Mouse (Mus musculus): ENCODE measurements around the gene Hps4.
"Not testable (repeated sequence)": the region's sequence is repeated elsewhere in the genome, so short reads cannot be mapped to it uniquely, and the experiment has no call there.

Gene Hps4

DNA sequence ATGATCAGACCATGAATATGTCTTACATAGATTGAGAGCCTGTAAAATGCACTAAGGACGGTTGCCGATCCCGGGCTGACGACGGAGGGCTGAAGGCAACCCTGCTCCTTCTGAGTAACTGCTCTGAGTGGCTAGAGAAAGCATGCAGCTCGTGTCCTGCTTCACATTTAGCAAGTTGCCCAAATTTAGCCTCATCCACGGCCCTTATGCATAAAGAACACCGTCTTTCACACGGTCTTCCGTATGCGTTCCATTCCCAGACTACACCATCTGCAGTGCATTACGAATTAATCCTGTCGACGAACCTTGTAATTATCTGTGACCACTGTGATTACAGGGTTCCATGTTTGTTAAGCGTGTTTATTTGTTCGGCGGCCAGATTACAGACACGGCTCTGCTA, 53.2 kb downstream of the Hps4 start:
- DNase-seq (ENCODE audit: low spot score in 2 of 2): no peak

DNA sequence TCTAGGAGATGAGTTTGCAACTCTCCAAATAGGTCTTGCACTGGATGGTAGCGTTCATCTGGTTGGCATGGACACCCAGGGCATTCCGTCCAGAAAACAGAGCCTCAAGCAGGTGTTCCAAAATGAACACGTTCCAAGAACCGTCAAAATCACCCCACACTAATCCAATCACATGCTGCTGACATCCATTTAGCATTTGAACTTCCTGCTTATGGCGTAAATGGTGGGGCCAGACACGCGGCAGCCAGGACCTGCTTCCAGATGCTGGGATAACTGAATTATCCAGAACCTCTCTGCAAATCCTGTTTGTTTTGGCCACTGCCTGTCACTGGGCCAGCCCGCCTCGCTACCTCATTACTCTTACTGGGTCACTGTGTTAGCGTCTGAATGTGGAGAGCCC, 56.4 kb downstream of the Hps4 start:
- no peak for DNase-seq (ENCODE audit: low spot score in 2 of 2)

DNA sequence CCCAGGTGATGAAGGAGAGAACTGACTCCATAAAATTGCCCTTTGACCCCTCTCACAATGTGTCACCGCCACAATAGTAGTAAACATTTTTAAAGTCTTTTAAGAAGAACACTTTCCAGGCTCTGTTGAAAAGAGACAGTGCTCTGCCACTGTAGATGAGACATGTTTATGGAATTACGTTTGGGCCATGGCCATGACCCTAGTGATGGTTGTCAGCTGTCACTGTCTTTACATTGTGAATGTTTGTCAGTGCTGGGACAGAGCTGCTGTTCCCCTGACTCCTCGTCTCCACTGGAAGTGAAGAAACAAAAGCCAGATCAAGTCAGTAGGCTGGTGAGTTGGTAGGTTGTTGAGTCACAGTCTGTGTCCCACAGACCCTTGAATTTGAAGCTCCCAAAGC, 59.6 kb downstream of the Hps4 start:
- DNase-seq (ENCODE audit: low spot score in 2 of 2): no peak

- no peak for DNase-seq (ENCODE audit: low spot score in 2 of 2)
Measured at GRCm38 (mm10) chr5:112406017-112406416, 63.1 kb downstream of the Hps4 start.

GRCm38 (mm10) chr5:112409274-112409673, 66.4 kb downstream of the Hps4 start:
- peak in 1 of 2 experiments; percentile 17 for DNase-seq (ENCODE audit: low spot score in 2 of 2)

DNA sequence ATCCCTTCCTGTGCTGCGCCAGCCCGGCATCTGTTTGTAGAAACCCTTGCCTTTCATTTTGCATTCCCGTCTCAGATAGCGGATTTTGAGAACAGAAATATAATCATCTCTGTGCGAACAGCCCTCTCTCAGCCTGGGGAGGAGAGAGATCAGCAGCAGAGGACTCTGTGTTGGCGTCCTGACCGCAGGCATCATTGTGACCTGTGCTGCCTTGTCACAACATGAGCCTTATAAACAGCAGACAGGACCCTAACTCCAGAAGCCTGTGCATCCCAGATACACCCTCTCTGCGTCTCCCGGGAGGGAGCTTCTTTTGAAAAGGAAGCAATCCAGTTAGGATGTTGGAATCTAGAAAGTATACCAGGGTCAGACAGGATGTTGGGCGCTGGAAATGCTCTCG, 68.2 kb downstream of the Hps4 start:
- peak in 1 of 2 experiments; percentile 13 for DNase-seq (ENCODE audit: low spot score in 2 of 2)

GRCm38 (mm10) chr5:112411514-112412335, 68.8 kb downstream of the Hps4 start:
- peak in 1 of 2 experiments; percentile 19 for DNase-seq (ENCODE audit: low spot score in 2 of 2)

DNA sequence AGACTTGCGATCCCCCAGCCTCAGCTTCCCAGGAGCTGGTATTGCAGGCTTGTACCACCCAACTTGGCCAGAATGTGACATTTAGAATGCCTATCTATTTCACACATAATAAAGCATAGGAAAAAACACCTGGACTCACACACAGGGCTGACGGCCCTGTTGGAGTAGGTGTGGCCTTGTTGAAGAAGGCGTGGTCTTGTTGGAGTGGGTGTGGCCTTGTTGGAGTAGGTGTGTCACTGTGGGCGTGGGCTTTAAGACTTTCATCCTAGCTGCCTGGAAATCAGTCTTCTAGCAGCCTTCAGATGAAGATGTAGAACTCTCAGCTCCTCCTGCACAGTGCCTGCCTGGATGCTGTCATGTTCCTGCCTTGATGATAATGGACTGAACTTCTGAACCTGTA, 69.9 kb downstream of the Hps4 start:
- not testable (repeated sequence) for DNase-seq (ENCODE audit: low spot score in 2 of 2)

DNA sequence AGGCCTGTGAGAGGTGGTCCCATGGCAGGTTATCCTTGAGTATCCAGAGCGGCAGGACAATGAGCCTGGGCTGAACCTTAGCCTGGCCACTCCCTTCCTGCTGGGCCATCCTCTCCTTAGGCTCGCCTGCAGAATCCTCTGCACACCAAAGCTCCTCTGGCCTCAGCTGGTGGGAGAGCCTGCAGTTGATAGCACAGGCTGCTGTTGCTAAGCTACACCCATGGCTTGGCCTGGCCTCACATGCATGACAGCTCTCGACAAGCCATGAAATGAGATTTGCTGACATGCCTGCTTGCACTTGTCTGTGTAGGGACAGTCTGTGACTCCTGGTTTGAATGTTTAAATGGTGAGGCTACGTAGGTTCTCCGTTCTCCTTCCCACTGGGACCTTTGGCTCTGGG, 73.8 kb downstream of the Hps4 start:
- no peak for DNase-seq (ENCODE audit: low spot score in 2 of 2)

- no peak for DNase-seq (ENCODE audit: low spot score in 2 of 2)
Measured at GRCm38 (mm10) chr5:112418023-112418422, 75.1 kb downstream of the Hps4 start.

DNA sequence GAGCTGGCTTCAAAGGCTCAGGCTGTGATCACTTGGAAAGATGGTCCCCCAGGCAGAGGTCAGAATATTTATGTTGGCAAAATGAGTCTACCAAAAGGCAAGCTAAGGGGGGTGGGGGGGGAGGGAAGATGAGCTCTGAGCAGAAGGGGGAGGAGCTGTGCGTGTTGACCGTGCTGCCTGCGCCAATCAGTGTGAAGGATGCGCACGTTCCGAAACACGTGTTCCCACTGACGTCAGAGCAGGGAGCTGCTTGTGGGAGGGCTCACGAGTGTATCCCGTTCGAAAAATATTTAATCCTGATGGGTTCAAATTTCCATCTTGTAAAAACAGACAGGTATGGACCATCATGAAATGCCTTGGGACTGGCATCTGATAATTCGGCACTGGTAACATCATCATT, 76.7 kb downstream of the Hps4 start:
- DNase-seq (ENCODE audit: low spot score in 2 of 2): no peak

- DNase-seq (ENCODE audit: low spot score in 2 of 2): peak in 1 of 2 experiments; percentile 8
Measured at GRCm38 (mm10) chr5:112426635-112427034, 83.8 kb downstream of the Hps4 start.

DNA sequence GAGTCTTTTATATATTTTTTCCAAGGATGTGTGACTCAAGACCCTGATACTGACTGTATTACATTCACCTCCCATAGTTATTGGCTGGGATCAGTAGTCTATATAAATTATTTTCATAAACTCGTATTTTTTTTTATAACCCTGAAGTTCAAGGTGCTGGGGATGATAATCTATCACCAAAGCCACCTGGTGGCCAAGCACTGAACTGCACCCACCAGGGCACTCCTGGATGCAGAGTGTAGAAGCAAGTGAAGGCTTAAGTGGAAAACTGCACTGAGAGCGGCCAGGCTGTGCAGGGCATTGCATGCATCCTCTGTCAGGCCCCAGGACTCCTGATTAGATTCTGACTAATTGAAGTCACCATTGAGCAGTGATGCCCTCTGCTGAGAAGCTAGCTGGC, 84.4 kb downstream of the Hps4 start:
- peak; percentile 78 to 90 for DNase-seq (ENCODE audit: low spot score in 2 of 2)
